Mouse (Mus musculus): ENCODE results near the gene Tbc1d8. TPM values are rescaled to one million over a fixed set of nuclear protein-coding genes. Genes with fewer than 3 reads are reported as not detected.

The Tbc1d8 gene
- polyA plus RNA-seq, 1 experiment from 2014 or later, result 18.0 TPM

GRCm38 (mm10) chr1:39365562-39365961, 113.0 kb downstream of the Tbc1d8 start:
- no peak overlapping the region for H3K27ac ChIP-seq (ENCODE audit: low read length)
- peaks cover 8% of the 10 kb centered on the region; the same call in 1 of the 2 replicates for H3K36me3 ChIP-seq (ENCODE audit: insufficient read depth, low read length)
- peaks cover 11% of the 10 kb centered on the region for H3K4me1 ChIP-seq (ENCODE audit: insufficient read depth, low read depth, low read length)
- no peak overlapping the region for H3K4me3 ChIP-seq (ENCODE audit: low read depth, low read length)
- no peak overlapping the region for H3K4me2 ChIP-seq (replicated peaks; ENCODE audit: low read depth, low read length)
- 98% methylated on average over 1 of the region's 1 CpGs for WGBS
- no peaks in the 10 kb centered on the region for H3K27me3 ChIP-seq (replicated peaks; ENCODE audit: insufficient read depth, low read length)
- no peak overlapping the region for H3K9ac ChIP-seq (replicated peaks; ENCODE audit: low read depth)
- DNase-seq (ENCODE audit: low spot score) (no peak), ATAC-seq (no peak)
- no peak for TF ChIP-seq EP300 (IDR thresholded peaks at IDR 0.05)
- TF ChIP-seq CTCF (IDR thresholded peaks at IDR 0.05), result no peak
- H3K9me3 ChIP-seq (ENCODE audit: low read length), result no peaks in the 10 kb centered on the region

GRCm38 (mm10) chr1:39362515-39362893, 116.1 kb downstream of the Tbc1d8 start:
- WGBS, result 41% methylated on average over 7 of the region's 7 CpGs
- no peak overlapping the region for H3K27ac ChIP-seq (ENCODE audit: low read length)
- no peak overlapping the region for H3K4me3 ChIP-seq (ENCODE audit: low read depth, low read length)
- peaks cover 5% of the 10 kb centered on the region; the same call in 1 of the 2 replicates for H3K4me1 ChIP-seq (ENCODE audit: insufficient read depth, low read depth, low read length)
- no peaks in the 10 kb centered on the region for H3K27me3 ChIP-seq (replicated peaks; ENCODE audit: insufficient read depth, low read length)
- TF ChIP-seq EP300 (IDR thresholded peaks at IDR 0.05), result no peak
- no peak for TF ChIP-seq CTCF (IDR thresholded peaks at IDR 0.05)
- H3K36me3 ChIP-seq (ENCODE audit: insufficient read depth, low read length), result no peaks in the 10 kb centered on the region
- H3K4me2 ChIP-seq (replicated peaks; ENCODE audit: low read depth, low read length), result no peak overlapping the region
- H3K9ac ChIP-seq (replicated peaks; ENCODE audit: low read depth), result no peak overlapping the region
- no peaks in the 10 kb centered on the region for H3K9me3 ChIP-seq (ENCODE audit: low read length)
- ATAC-seq (no peak), DNase-seq (ENCODE audit: low spot score) (no peak)

- peaks cover 1% of the 10 kb centered on the region; the same call in 1 of the 2 replicates for H3K4me1 ChIP-seq (ENCODE audit: insufficient read depth, low read depth, low read length)
- no peaks in the 10 kb centered on the region for H3K9me3 ChIP-seq (ENCODE audit: low read length)
- TF ChIP-seq EP300 (IDR thresholded peaks at IDR 0.05) (no peak), CTCF (IDR thresholded peaks at IDR 0.05) (peak; percentile 29)
- no peak overlapping the region for H3K4me2 ChIP-seq (replicated peaks; ENCODE audit: low read depth, low read length)
- ATAC-seq (peak; percentile 38; the same call in 1 of the 2 replicates), DNase-seq (ENCODE audit: low spot score) (no peak)
- no peak overlapping the region for H3K9ac ChIP-seq (replicated peaks; ENCODE audit: low read depth)
- no peak overlapping the region for H3K4me3 ChIP-seq (ENCODE audit: low read depth, low read length)
- no peaks in the 10 kb centered on the region for H3K36me3 ChIP-seq (ENCODE audit: insufficient read depth, low read length)
- WGBS, result 29% methylated on average over 24 of the region's 24 CpGs
- no peak overlapping the region for H3K27ac ChIP-seq (ENCODE audit: low read length)
- no peaks in the 10 kb centered on the region for H3K27me3 ChIP-seq (replicated peaks; ENCODE audit: insufficient read depth, low read length)
These were observed 116.6 kb downstream of the Tbc1d8 start for GRCm38 (mm10) chr1:39361754-39362514.

GRCm38 (mm10) chr1:39349427-39349826, 129.1 kb downstream of the Tbc1d8 start:
- H3K4me2 ChIP-seq (replicated peaks; ENCODE audit: low read depth, low read length), result no peak overlapping the region
- H3K4me1 ChIP-seq (ENCODE audit: insufficient read depth, low read depth, low read length), result no peaks in the 10 kb centered on the region
- H3K27ac ChIP-seq (ENCODE audit: low read length), result no peak overlapping the region
- ATAC-seq (peak; percentile 75), DNase-seq (ENCODE audit: low spot score) (no peak)
- H3K9me3 ChIP-seq (ENCODE audit: low read length), result no peaks in the 10 kb centered on the region
- H3K4me3 ChIP-seq (ENCODE audit: low read depth, low read length), result no peak overlapping the region
- no peak for TF ChIP-seq CTCF (IDR thresholded peaks at IDR 0.05)
- TF ChIP-seq EP300 (IDR thresholded peaks at IDR 0.05), result peak; percentile 45; the same call in 1 of the 2 replicates
- H3K27me3 ChIP-seq (replicated peaks; ENCODE audit: insufficient read depth, low read length), result no peaks in the 10 kb centered on the region
- no peaks in the 10 kb centered on the region for H3K36me3 ChIP-seq (ENCODE audit: insufficient read depth, low read length)
- WGBS, result 71% methylated on average over 7 of the region's 7 CpGs
- H3K9ac ChIP-seq (replicated peaks; ENCODE audit: low read depth), result no peak overlapping the region

- Histone ChIP-seq H3K27me3 (replicated peaks; ENCODE audit: insufficient read depth, low read length) (no peaks in the 10 kb centered on the region), H3K4me2 (replicated peaks; ENCODE audit: low read depth, low read length) (no peak overlapping the region), H3K4me3 (ENCODE audit: low read depth, low read length) (no peak overlapping the region), H3K9ac (replicated peaks; ENCODE audit: low read depth) (no peak overlapping the region), H3K4me1 (ENCODE audit: insufficient read depth, low read depth, low read length) (no peaks in the 10 kb centered on the region), H3K9me3 (ENCODE audit: low read length) (no peaks in the 10 kb centered on the region), H3K27ac (ENCODE audit: low read length) (no peak overlapping the region), H3K36me3 (ENCODE audit: insufficient read depth, low read length) (no peaks in the 10 kb centered on the region)
- TF ChIP-seq EP300 (IDR thresholded peaks at IDR 0.05) (peak; percentile 84), CTCF (IDR thresholded peaks at IDR 0.05) (no peak)
- ATAC-seq (peak; percentile 84), DNase-seq (ENCODE audit: low spot score) (peak; percentile 65)
- 76% methylated on average over 1 of the region's 1 CpGs for WGBS
These were observed 129.6 kb downstream of the Tbc1d8 start for GRCm38 (mm10) chr1:39349001-39349400.

GRCm38 (mm10) chr1:39344981-39345600, 133.5 kb downstream of the Tbc1d8 start:
- WGBS, result 50% methylated on average over 21 of the region's 21 CpGs
- Histone ChIP-seq H3K4me3 (ENCODE audit: low read depth, low read length) (no peak overlapping the region), H3K9me3 (ENCODE audit: low read length) (no peaks in the 10 kb centered on the region), H3K27me3 (replicated peaks; ENCODE audit: insufficient read depth, low read length) (no peaks in the 10 kb centered on the region), H3K4me1 (ENCODE audit: insufficient read depth, low read depth, low read length) (no peaks in the 10 kb centered on the region), H3K9ac (replicated peaks; ENCODE audit: low read depth) (no peak overlapping the region), H3K27ac (ENCODE audit: low read length) (no peak overlapping the region), H3K36me3 (ENCODE audit: insufficient read depth, low read length) (no peaks in the 10 kb centered on the region), H3K4me2 (replicated peaks; ENCODE audit: low read depth, low read length) (no peak overlapping the region)
- DNase-seq (ENCODE audit: low spot score) (no peak), ATAC-seq (no peak)
- TF ChIP-seq EP300 (IDR thresholded peaks at IDR 0.05) (no peak), CTCF (IDR thresholded peaks at IDR 0.05) (peak; percentile 65)
